Mouse (Mus musculus) heart, embryonic 11.5 days (tissue): Measurements from ENCODE around the gene Snx3. TPM values are rescaled to one million over a fixed set of nuclear protein-coding genes. Genes with fewer than 3 reads are reported as not detected.
A peak's percentile ranks its signal among the peaks of the same experiment; 100 is the strongest.

Experiments used
- ATAC-seq: fragments of 200-750 bp; cut with Nextera tagmentation; replicated peaks from 2 replicates; pipeline ENCODE4 v1.8.0; 2017; ENCODE audit warnings: moderate library complexity; ENCODE audit not compliant: insufficient number of reproducible peaks, low FRiP score, low TSS enrichment
- H3K27ac ChIP-seq: fragments of 300-500 bp; sonication (generic); 2 replicates; pipeline ENCODE4 v1.5.1; 2014; ENCODE audit warnings: mild to moderate bottlenecking, low read depth, low read length
- H3K27me3 ChIP-seq: fragments of 300-500 bp; sonication (generic); 2 replicates; pipeline ENCODE4 v1.6.1; 2014; ENCODE audit warnings: mild to moderate bottlenecking, low read length, mixed read lengths; ENCODE audit not compliant: control insufficient read depth, insufficient read depth
- H3K36me3 ChIP-seq: fragments of 300-500 bp; sonication (generic); 2 replicates; pipeline ENCODE4 v1.6.1; 2014; ENCODE audit warnings: mild to moderate bottlenecking, low read length, moderate library complexity, mixed read lengths; ENCODE audit not compliant: control insufficient read depth, insufficient read depth
- H3K4me1 ChIP-seq: fragments of 300-500 bp; sonication (generic); 2 replicates; pipeline ENCODE4 v1.6.1; 2014; ENCODE audit warnings: low read length; ENCODE audit not compliant: control insufficient read depth, insufficient read depth
- H3K4me2 ChIP-seq: fragments of 300-500 bp; sonication (generic); 2 replicates; pipeline ENCODE4 v1.6.1; 2014; ENCODE audit warnings: mild to moderate bottlenecking, moderate library complexity
- H3K4me3 ChIP-seq: fragments of 300-500 bp; sonication (generic); 2 replicates; pipeline ENCODE4 v1.5.1; 2014; ENCODE audit warnings: low read depth, low read length
- H3K9ac ChIP-seq: fragments of 300-500 bp; sonication (generic); 2 replicates; pipeline ENCODE4 v1.6.1; 2014; ENCODE audit warnings: mild to moderate bottlenecking, low read depth, low read length, moderate library complexity
- H3K9me3 ChIP-seq: fragments of 300-500 bp; sonication (generic); replicated peaks from 2 replicates; pipeline ENCODE4 v1.6.1; 2016; ENCODE audit warnings: low read length; ENCODE audit not compliant: control insufficient read depth
- WGBS: fragments of 180-500 bp; shearing (Covaris S2); extraction: QIAGEN DNeasy Blood & Tissue Kit; methylation state at CpG from one replicate; pipeline ENCODE4 v1.1.7; 2014; ENCODE audit not compliant: insufficient replicate concordance; 5-methylcytosine and 5-hydroxymethylcytosine counted together
- polyA plus RNA-seq: library from polyadenylated mRNA; unstranded; fragments of >200 nt; fragmentation: Nextera tagmentation; extraction: Ambion mirVana; gene quantifications from 2 replicates; pipeline ENCODE4 v1.2.1, GENCODE M21; 2014

Snx3 gene
- polyA plus RNA-seq: 377 TPM in 2 replicates

- under 1% methylated on average over 60 of the region's 68 CpGs for WGBS
- Histone ChIP-seq H3K9ac (peak within 1 kb of the TSS; percentile 92), H3K4me1 (peaks cover 6% of the 10 kb centered on the region), H3K27me3 (no peaks in the 10 kb centered on the region), H3K4me3 (peak within 1 kb of the TSS; percentile 83), H3K9me3 (no peaks in the 10 kb centered on the region), H3K27ac (peak within 1 kb of the TSS; percentile 98), H3K36me3 (peaks cover 6% of the 10 kb centered on the region), H3K4me2 (peak within 1 kb of the TSS; percentile 85)
- peak; percentile 96 for ATAC-seq
Observed at GRCm38 (mm10) chr10:42501775-42502348, at the start of gene Snx3. Gene Snx3, plus strand, starts transcription at chr10:42502030.

GRCm38 (mm10) chr10:42454266-42454665 lies 47.6 kb upstream of the Snx3 start:
- ATAC-seq: no peak
- Histone ChIP-seq H3K9ac (no peak overlapping the region), H3K4me2 (no peak overlapping the region), H3K27me3 (no peaks in the 10 kb centered on the region), H3K4me3 (no peak overlapping the region), H3K27ac (no peak overlapping the region), H3K4me1 (no peaks in the 10 kb centered on the region; the same call in 1 of the 2 replicates), H3K36me3 (no peaks in the 10 kb centered on the region), H3K9me3 (peaks cover 5% of the 10 kb centered on the region; the same call in 1 of the 2 replicates)
- WGBS: 69% methylated on average over 11 of the region's 11 CpGs

GRCm38 (mm10) chr10:42454690-42455089 lies 47.1 kb upstream of the Snx3 start:
- Histone ChIP-seq H3K9ac (no peak overlapping the region), H3K4me2 (no peak overlapping the region), H3K4me1 (no peaks in the 10 kb centered on the region; the same call in 1 of the 2 replicates), H3K27ac (no peak overlapping the region), H3K27me3 (no peaks in the 10 kb centered on the region), H3K9me3 (peaks cover 8% of the 10 kb centered on the region; the same call in 1 of the 2 replicates), H3K36me3 (peaks cover 1% of the 10 kb centered on the region; the same call in 1 of the 2 replicates), H3K4me3 (no peak overlapping the region)
- ATAC-seq: no peak
- WGBS: 69% methylated on average over 6 of the region's 6 CpGs

- no peak overlapping the region for H3K4me2 ChIP-seq
- no peak overlapping the region for H3K9ac ChIP-seq
- no peak for ATAC-seq
- peaks cover 8% of the 10 kb centered on the region; the same call in 1 of the 2 replicates for H3K9me3 ChIP-seq
- WGBS: 77% methylated on average over 5 of the region's 5 CpGs
- no peak overlapping the region for H3K4me3 ChIP-seq
- H3K27me3 ChIP-seq: no peaks in the 10 kb centered on the region
- peaks cover 6% of the 10 kb centered on the region; the same call in 1 of the 2 replicates for H3K36me3 ChIP-seq
- no peak overlapping the region for H3K27ac ChIP-seq
- H3K4me1 ChIP-seq: no peaks in the 10 kb centered on the region; the same call in 1 of the 2 replicates
Observed at GRCm38 (mm10) chr10:42455981-42456380, 45.8 kb upstream of the Snx3 start.

GRCm38 (mm10) chr10:42457557-42458191 lies 44.2 kb upstream of the Snx3 start:
- peak; percentile 75 for ATAC-seq
- peak overlapping the region; percentile 65 for H3K27ac ChIP-seq

GRCm38 (mm10) chr10:42464224-42464623 lies 37.6 kb upstream of the Snx3 start:
- no peak overlapping the region for H3K4me3 ChIP-seq
- peaks cover 3% of the 10 kb centered on the region; the same call in 1 of the 2 replicates for H3K9me3 ChIP-seq
- H3K27ac ChIP-seq: peak overlapping the region; percentile 80
- peaks cover 11% of the 10 kb centered on the region for H3K4me1 ChIP-seq
- no peaks in the 10 kb centered on the region for H3K27me3 ChIP-seq
- WGBS: 13% methylated on average over 5 of the region's 5 CpGs
- no peak overlapping the region for H3K4me2 ChIP-seq
- ATAC-seq: peak; percentile 77
- H3K9ac ChIP-seq: no peak overlapping the region
- peaks cover 6% of the 10 kb centered on the region; the same call in 1 of the 2 replicates for H3K36me3 ChIP-seq

More at GRCm38 (mm10) chr10:42457557-42458191, 44.2 kb upstream of the Snx3 start:
- Histone ChIP-seq H3K4me2 (no peak overlapping the region), H3K36me3 (peaks cover 6% of the 10 kb centered on the region; the same call in 1 of the 2 replicates), H3K9me3 (peaks cover 8% of the 10 kb centered on the region; the same call in 1 of the 2 replicates), H3K4me1 (no peaks in the 10 kb centered on the region; the same call in 1 of the 2 replicates), H3K27me3 (no peaks in the 10 kb centered on the region), H3K4me3 (no peak overlapping the region), H3K9ac (no peak overlapping the region)
- WGBS: 49% methylated on average over 9 of the region's 9 CpGs

- no peak overlapping the region for H3K4me2 ChIP-seq
- H3K4me3 ChIP-seq: no peak overlapping the region
- WGBS: 60% methylated on average over 14 of the region's 14 CpGs
- peak overlapping the region; percentile 75 for H3K27ac ChIP-seq
- ATAC-seq: no peak
- H3K9me3 ChIP-seq: no peaks in the 10 kb centered on the region; the same call in 1 of the 2 replicates
- peaks cover 4% of the 10 kb centered on the region; the same call in 1 of the 2 replicates for H3K36me3 ChIP-seq
- H3K9ac ChIP-seq: peak overlapping the region; percentile 46; the same call in 1 of the 2 replicates
- H3K27me3 ChIP-seq: no peaks in the 10 kb centered on the region
- H3K4me1 ChIP-seq: peaks cover 11% of the 10 kb centered on the region
Observed at GRCm38 (mm10) chr10:42464805-42465204, 37.0 kb upstream of the Snx3 start.

- H3K4me3 ChIP-seq: no peak overlapping the region
- H3K9me3 ChIP-seq: peaks cover 2% of the 10 kb centered on the region; the same call in 1 of the 2 replicates
- H3K9ac ChIP-seq: no peak overlapping the region
- H3K36me3 ChIP-seq: peaks cover 6% of the 10 kb centered on the region; the same call in 1 of the 2 replicates
- peaks cover 3% of the 10 kb centered on the region; the same call in 1 of the 2 replicates for H3K4me1 ChIP-seq
- ATAC-seq: no peak
- H3K27me3 ChIP-seq: no peaks in the 10 kb centered on the region
- no peak overlapping the region for H3K4me2 ChIP-seq
- no peak overlapping the region for H3K27ac ChIP-seq
- 81% methylated on average over 6 of the region's 6 CpGs for WGBS
Observed at GRCm38 (mm10) chr10:42474946-42475514, 26.8 kb upstream of the Snx3 start.
